Mouse (Mus musculus): ENCODE results near the gene Ghsr.

GRCm38 (mm10) chr3:27377935-27378334, 6.8 kb downstream of the Ghsr start:
- TF ChIP-seq CTCF (IDR thresholded peaks at IDR 0.05; ENCODE audit: control insufficient read depth, insufficient read depth, insufficient read length) (no peak), USF1 (IDR thresholded peaks at IDR 0.05; ENCODE audit: low read depth) (no peak), FOSL1 (IDR thresholded peaks at IDR 0.05; ENCODE audit: insufficient read depth, low read length, poor library complexity, severe bottlenecking) (no peak), MAX (IDR thresholded peaks at IDR 0.05) (no peak)

Data from C2C12 (cell line).